Mouse (Mus musculus) heart, postnatal 0 days (tissue): ENCODE data around the gene Cnot1.

ENCODE experiments used
- CTCF ChIP-seq: IDR thresholded peaks from 2 replicates; pipeline ENCODE4 v1.5.1; 2016; ENCODE audit warnings: antibody characterized with exemption, control low read depth, low read depth
- EP300 ChIP-seq: IDR thresholded peaks from 2 replicates; pipeline ENCODE4 v1.6.1; 2016; ENCODE audit warnings: antibody characterized with exemption, low read depth

DNA sequence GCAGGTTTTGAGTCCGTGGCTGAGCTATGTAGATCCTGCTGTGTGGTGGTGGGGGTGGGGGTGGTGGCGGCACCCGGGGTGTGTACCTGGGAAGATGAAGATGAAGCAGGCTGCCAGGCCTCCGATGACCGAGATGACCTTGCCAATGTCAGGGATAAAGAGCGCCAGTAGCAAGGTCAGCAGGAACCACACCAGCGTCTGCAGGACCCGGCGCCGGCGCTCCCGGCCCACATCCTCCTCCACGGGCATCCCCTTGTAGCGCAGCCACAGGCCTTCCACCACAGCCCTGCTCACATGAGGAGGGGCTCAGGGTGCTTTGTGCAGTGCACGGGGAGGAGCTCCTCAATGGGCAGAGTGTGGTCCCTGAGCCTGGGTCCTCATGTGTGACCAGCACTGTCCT, 34.2 kb upstream of the Cnot1 start:
- TF ChIP-seq CTCF: no peak
- TF ChIP-seq EP300: no peak
